Mouse (Mus musculus) C2C12 (cell line): ENCODE data around the gene Cog4.

Experiments
- CTCF ChIP-seq: IDR thresholded peaks from one replicate; pipeline ENCODE4 v1.5.1; 2011; ENCODE audit not compliant: control insufficient read depth, insufficient read depth, insufficient read length
- MYOD1 ChIP-seq: IDR thresholded peaks from one replicate; pipeline ENCODE4 v1.6.1; 2011; ENCODE audit warnings: low read depth; ENCODE audit not compliant: control insufficient read depth, insufficient read length
- MYOG ChIP-seq: IDR thresholded peaks from one replicate; pipeline ENCODE4 v1.6.1; 2011; ENCODE audit not compliant: control insufficient read depth, insufficient read length; ENCODE audit errors: extremely low read depth
- USF1 ChIP-seq: IDR thresholded peaks from one replicate; pipeline ENCODE4 v1.6.1; 2011; ENCODE audit warnings: low read depth, mild to moderate bottlenecking, control low read depth, moderate library complexity

GRCm38 (mm10) chr8:110906682-110907081, 60.3 kb downstream of the Cog4 start:
- TF ChIP-seq CTCF (no peak), MYOG (no peak), USF1 (no peak), MYOD1 (no peak)
